Mouse (Mus musculus) embryonic stem cell, embryonic (primary cell): ENCODE measurements at regions not wholly inside any gene's neighbourhood (a gene's known extent, or its start where the extent isn't known, plus 50 kb on each side); places are given as distances from the start of the nearest gene placed in this dataset.

Experiments used
- CTCF ChIA-PET, 4 experiments: fragments of 300-600 bp in 2 of 4; fragments of 350-600 bp in 2 of 4; sonication (Branson Sonifier 250); formaldehyde crosslinking; loops; one replicate each; lab custom pipeline; 2022; ENCODE audit warnings: inconsistent platforms in 2 of 4; lab: Charles Lee
- POLR2A ChIA-PET, 4 experiments: fragments of 300-600 bp in 2 of 4; fragments of 350-600 bp in 2 of 4; sonication (Branson Sonifier 250); formaldehyde crosslinking; loops; one replicate each; lab custom pipeline; 2022; ENCODE audit warnings: antibody characterized with exemption in 4 of 4, inconsistent platforms in 1 of 4; lab: Charles Lee

DNA sequence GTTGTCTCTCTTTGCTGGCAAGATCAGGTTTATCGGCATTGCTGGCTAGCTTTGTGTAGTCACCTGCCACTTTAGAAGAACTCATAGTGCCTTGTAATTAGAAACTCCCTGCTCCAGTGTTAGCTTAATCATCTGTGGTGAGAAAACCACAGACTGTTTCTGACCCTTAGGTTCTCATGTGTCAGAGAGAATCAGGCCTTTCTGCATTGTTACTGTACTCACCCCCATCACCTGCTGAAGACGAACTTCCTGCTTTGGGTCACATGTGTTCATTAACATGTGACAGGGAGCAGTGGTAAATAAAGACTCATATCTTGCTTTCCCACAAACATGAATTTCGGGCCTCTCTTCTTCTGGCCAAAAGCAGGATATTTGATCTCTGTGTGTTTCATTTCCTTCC, 102.6 kb downstream of the Cnga2 start:
- CTCF ChIA-PET, result no interaction called here
- POLR2A ChIA-PET, result no interaction called here

DNA sequence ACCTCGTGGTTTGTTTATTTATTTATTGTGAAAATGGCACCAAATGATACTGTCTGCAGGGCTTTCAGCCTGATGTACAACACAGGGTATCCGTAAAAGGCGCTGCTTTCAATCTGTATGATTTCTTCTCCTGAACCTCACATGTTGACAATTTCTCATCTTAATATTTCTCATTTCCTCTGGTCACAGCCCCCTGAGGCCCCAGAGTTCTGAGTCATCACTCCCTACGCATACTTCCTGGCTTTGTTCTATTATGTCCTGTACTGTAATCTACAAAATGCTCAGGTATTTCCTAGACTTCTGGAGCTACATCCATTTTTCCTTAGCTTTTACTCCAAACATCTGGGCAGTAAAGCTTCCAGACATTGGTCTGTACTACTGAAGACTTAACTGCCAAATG, 103.0 kb downstream of the Cnga2 start:
- POLR2A ChIA-PET, result no interaction called here
- CTCF ChIA-PET, result no interaction called here

DNA sequence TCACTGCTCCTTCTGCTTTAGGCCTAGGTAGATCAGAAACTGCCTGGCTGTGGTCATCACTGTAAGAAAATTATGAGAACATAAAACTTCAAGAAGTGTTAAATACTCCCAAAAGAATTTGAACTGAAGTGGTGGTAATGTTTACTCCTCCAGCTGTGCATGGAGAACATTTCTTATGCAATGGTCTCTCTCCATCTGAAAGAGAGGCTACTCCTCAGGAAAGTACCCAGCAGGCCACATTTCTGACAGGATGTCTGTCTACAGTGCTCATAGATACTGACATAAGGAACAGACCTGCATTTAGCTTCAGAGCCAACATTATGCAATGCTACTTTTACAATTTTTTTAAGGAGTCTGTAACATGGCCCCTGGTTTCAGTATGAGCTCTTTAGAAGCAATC, 79.9 kb upstream of the Magea4 start:
- POLR2A ChIA-PET, result interaction anchor here in 1 of 4 experiments (0.7 kb wide), 1 partner anchor 127 kb away, joined by 3 read pairs; no protein-coding TSS in a partner anchor

DNA sequence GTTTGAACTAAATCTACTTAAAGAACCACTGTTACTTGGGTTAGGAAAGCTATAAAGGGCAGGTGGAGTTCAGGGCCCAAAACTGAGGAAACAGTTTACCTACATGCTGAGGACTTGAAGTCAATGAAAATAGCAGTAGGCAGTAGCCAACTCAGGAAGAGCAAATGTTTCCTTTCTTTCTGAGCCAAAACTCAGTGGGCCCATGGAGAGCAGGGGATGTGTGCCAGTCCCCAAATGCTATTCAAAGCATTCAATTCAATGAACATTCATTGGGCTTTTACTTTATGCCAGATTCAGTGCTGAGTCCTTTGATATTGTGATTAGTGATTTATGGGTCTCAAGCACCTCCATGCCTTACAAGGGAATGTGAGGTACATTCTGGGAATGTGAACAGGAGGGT, 52.7 kb upstream of the Magea4 start:
- ChIA-PET CTCF (no interaction called here), POLR2A (no interaction called here)

More for the DNA sequence above, 79.9 kb upstream of the Magea4 start:
- CTCF ChIA-PET, result no interaction called here
